ENCODE assay signal across 8 mouse cellular contexts in the genomic region with DNA sequence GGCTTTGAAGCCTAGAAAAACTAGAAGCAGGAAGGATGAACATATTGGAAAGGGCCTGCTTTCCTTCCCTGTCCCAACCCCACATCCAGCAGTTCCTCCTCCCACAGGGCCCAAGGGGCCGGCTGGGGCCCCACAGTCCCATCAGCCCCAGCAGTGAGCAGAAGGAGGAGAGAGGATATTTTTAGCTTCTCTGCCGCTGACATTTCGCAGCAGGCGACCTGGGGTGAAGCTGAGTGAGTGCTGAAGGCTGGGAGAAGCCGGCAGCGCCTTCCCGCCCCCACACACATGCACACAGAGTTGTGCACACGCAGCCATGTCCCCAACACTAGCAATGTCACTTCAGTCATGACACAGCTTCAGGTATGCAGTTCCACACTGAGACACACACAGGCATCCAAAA. TPM values are rescaled to one million over a fixed set of nuclear protein-coding genes. Genes with fewer than 3 reads are reported as not detected.
DNase-seq lines count a peak whose midpoint lies in the region; ATAC-seq lines count a peak whose summit lies in the region.

No protein-coding gene starts in this region.

- peaks cover 84% of the 10 kb centered on the region for H3K4me1 ChIP-seq in limb, embryonic 15.5 days

- H3K27ac ChIP-seq in limb, embryonic 15.5 days, result peak overlapping the region; percentile 80

- no peak overlapping the region for H3K4me3 ChIP-seq in limb, embryonic 15.5 days

- no peaks in the 10 kb centered on the region for H3K36me3 ChIP-seq in limb, embryonic 15.5 days

- intact Hi-C loops in left cerebral cortex, postnatal 25 days (cut with DNase I), result no loop called here

- no peak overlapping the region for H3K4me2 ChIP-seq in limb, embryonic 15.5 days

- peak; percentile 67 for DNase-seq in CD4-positive, CD25-positive, alpha-beta regulatory T cell, adult 2 months (ENCODE audit: low read depth, low spot score)
- peak; percentile 30 for DNase-seq in retina, postnatal 1 day
- no peak for DNase-seq in retina, embryonic 14.5 days (ENCODE audit: low spot score)
- peak; percentile 72 to 75 for DNase-seq in thymus, postnatal 10 days (ENCODE audit: low spot score in 2 of 2)
- no peak for DNase-seq in left cerebral cortex, postnatal 25 days (ENCODE audit: low spot score in 2 of 2)
- DNase-seq in cerebellum, postnatal 4 days (ENCODE audit: low spot score in 2 of 2), result no peak

- no peaks in the 10 kb centered on the region for H3K9me3 ChIP-seq in limb, embryonic 15.5 days

- H3K27me3 ChIP-seq in limb, embryonic 15.5 days, result no peaks in the 10 kb centered on the region

- no peak for ATAC-seq in CD4-positive, CD25-positive, alpha-beta regulatory T cell, adult 4 months
- ATAC-seq in limb, embryonic 15.5 days (ENCODE audit: insufficient number of reproducible peaks, low FRiP score, low TSS enrichment, low read depth), result no peak

- H3K9ac ChIP-seq in limb, embryonic 15.5 days, result no peak overlapping the region

- 27% methylated on average over 8 of the region's 8 CpGs for WGBS in limb, embryonic 15.5 days

RNA-seq across cellular contexts. Expression of a gene that starts 42.5 kb away (rescaled TPM):
- polyA plus RNA-seq in CD4-positive, CD25-positive, alpha-beta regulatory T cell, adult 4 months (2017; shearing (Covaris generic)), result 10 to 100 TPM; 69.2 to 76.3 TPM
- polyA plus RNA-seq in limb, embryonic 15.5 days (2015; fragmentation: Nextera tagmentation; extraction: Ambion mirVana), result 117 and 129 TPM in 2 replicates
- total RNA-seq in left cerebral cortex, postnatal 25 days (2021), result 10 to 100 TPM; 27.6 to 32.9 TPM

Comparison
In these comparisons a context has a peak if more than half of its experiments do, and no peak if none do; other contexts are left out.
1. DNase-seq: peak in CD4-positive, CD25-positive, alpha-beta regulatory T cell, adult 2 months (single experiment), retina, postnatal 1 day (single experiment) and thymus, postnatal 10 days (2 of 2); none in retina, embryonic 14.5 days (single experiment), left cerebral cortex, postnatal 25 days (0 of 2) and cerebellum, postnatal 4 days (0 of 2).